Mouse (Mus musculus) MEL (cell line): Measurements from ENCODE around the gene Ctsd.
A peak's percentile ranks its signal among the peaks of the same experiment; 100 is the strongest.

ENCODE experiments used
- CHD1 ChIP-seq: IDR thresholded peaks from 2 replicates; pipeline ENCODE4 v1.6.1; 2012; ENCODE audit warnings: low read depth, mild to moderate bottlenecking, inconsistent platforms, low read length, improper control_type of control experiment
- CHD2 ChIP-seq: IDR thresholded peaks from 2 replicates; pipeline ENCODE4 v1.6.1; 2011; ENCODE audit warnings: low read length, improper control_type of control experiment
- CTCF ChIP-seq, 3 experiments: IDR thresholded peaks in 2 of 3; conservative IDR thresholded peaks in 1 of 3; 2 replicates each; pipeline ENCODE4 v1.5.1; 2011 to 2012; ENCODE audit warnings: low read length in 3 of 3, low read depth in 2 of 3, mild to moderate bottlenecking in 2 of 3, improper control_type of control experiment in 1 of 3, inconsistent platforms in 1 of 3, mixed read lengths in 1 of 3, moderate library complexity in 1 of 3; ENCODE audit not compliant: control insufficient read depth in 1 of 3, insufficient read depth in 1 of 3, poor library complexity in 1 of 3, severe bottlenecking in 1 of 3
- E2F4 ChIP-seq: IDR thresholded peaks from 2 replicates; pipeline ENCODE4 v1.6.1; 2011; ENCODE audit warnings: low read depth, low read length, improper control_type of control experiment, borderline replicate concordance
- EP300 ChIP-seq, 2 experiments: IDR thresholded peaks; 2 replicates each; pipeline ENCODE4 v1.6.1; 2011; ENCODE audit warnings: improper control_type of control experiment in 2 of 2, low read length in 2 of 2, low read depth in 1 of 2, mild to moderate bottlenecking in 1 of 2
- JUND ChIP-seq: IDR thresholded peaks from 2 replicates; pipeline ENCODE4 v1.6.1; 2011; ENCODE audit warnings: low read depth, mild to moderate bottlenecking, improper control_type of control experiment, low read length
- MAX ChIP-seq: IDR thresholded peaks from 2 replicates; pipeline ENCODE4 v1.6.1; 2011; ENCODE audit warnings: low read length, improper control_type of control experiment
- MAZ ChIP-seq: IDR thresholded peaks from 2 replicates; pipeline ENCODE4 v1.6.1; 2012; ENCODE audit warnings: low read depth, mild to moderate bottlenecking, inconsistent platforms, low read length, improper control_type of control experiment
- NELFE ChIP-seq: IDR thresholded peaks from 2 replicates; pipeline ENCODE4 v1.6.1; 2011; ENCODE audit warnings: low read depth, low read length, improper control_type of control experiment
- POLR2AphosphoS2 ChIP-seq: IDR thresholded peaks from 2 replicates; pipeline ENCODE4 v1.6.1; 2011; ENCODE audit warnings: low read length, improper control_type of control experiment
- POLR2AphosphoS5 ChIP-seq: IDR thresholded peaks from 2 replicates; pipeline ENCODE4 v1.6.1; 2012; ENCODE audit warnings: low read depth, borderline replicate concordance, mild to moderate bottlenecking, inconsistent platforms, low read length, moderate library complexity, mixed read lengths
- TAL1 ChIP-seq: IDR thresholded peaks from 2 replicates; pipeline ENCODE4 v1.6.1; 2012; ENCODE audit warnings: mild to moderate bottlenecking, inconsistent platforms, low read length, moderate library complexity, mixed read lengths
- TCF12 ChIP-seq: IDR thresholded peaks from 2 replicates; pipeline ENCODE4 v1.6.1; 2014; ENCODE audit warnings: low read depth, mild to moderate bottlenecking, inconsistent platforms, low read length, improper control_type of control experiment, moderate library complexity
- ZC3H11A ChIP-seq: IDR thresholded peaks from 2 replicates; pipeline ENCODE4 v1.6.1; 2012; ENCODE audit warnings: low read depth, mild to moderate bottlenecking, inconsistent platforms, low read length, improper control_type of control experiment

DNA sequence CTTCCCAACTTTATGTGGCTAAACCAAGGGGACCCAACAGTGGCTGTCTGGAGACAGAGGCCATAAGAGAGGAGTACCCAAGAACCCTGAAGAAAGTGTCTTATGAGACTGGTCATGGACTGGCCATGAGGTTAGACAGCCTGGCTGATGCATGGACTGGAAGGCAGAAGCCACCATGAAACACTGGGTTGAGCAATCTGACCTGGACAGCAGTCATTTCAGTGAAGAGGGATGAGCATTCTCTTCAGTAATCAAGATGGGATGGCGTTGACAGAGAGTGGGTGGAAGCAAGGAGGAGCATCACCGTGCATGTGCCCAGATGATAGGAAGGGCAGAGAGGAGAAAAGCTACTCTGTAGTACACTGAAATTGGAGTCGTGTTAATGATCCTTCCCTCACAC, 3.3 kb upstream of the Ctsd start:
- TF ChIP-seq CTCF (IDR thresholded peaks at IDR 0.05 in 2 of 3, conservative IDR thresholded peaks at IDR 0.05 in 1 of 3; ENCODE audit: control insufficient read depth in 1 of 3, insufficient read depth in 1 of 3, low read depth in 2 of 3, low read length in 3 of 3, poor library complexity in 1 of 3, severe bottlenecking in 1 of 3) (no peak), TAL1 (no peak), E2F4 (no peak), NELFE (no peak), CHD2 (no peak), MAZ (no peak), EP300 (IDR thresholded peaks at IDR 0.05; ENCODE audit: low read depth in 1 of 2, low read length in 2 of 2) (peak in 1 of 2 experiments; percentile 29; a peak in 1 of 4 replicates), POLR2AphosphoS5 (no peak), CHD1 (no peak), JUND (no peak), TCF12 (no peak), ZC3H11A (no peak), POLR2AphosphoS2 (no peak), MAX (no peak)
